Mouse (Mus musculus): Measurements from ENCODE around the gene Olfr430.
"Not testable (repeated sequence)": the region's sequence is repeated elsewhere in the genome, so short reads cannot be mapped to it uniquely, and the experiment has no call there.

Gene Olfr430

DNA sequence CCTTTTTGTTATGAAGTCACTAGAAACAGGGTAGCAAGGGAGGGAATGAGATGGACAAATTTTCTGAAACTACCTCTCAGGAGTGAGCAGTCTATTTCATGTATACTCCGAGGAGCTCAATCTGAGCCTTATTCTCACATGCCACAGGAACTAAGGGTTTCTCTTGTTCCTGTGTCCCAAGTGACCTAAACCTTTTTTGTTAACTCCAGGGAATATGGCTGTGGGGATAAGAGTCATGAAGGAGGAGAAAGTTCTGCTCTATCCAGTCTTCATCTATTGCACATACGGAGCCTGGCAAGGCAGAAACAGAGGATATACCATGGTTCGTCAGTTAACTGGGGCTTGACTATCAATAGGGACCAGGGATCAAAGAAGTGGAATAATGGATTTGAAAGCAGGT, at the start of gene Olfr430:
Gene Olfr430 (plus strand): TSS at position 301 of the 400 bp plus-strand sequence.
- DNase-seq = no peak

DNA sequence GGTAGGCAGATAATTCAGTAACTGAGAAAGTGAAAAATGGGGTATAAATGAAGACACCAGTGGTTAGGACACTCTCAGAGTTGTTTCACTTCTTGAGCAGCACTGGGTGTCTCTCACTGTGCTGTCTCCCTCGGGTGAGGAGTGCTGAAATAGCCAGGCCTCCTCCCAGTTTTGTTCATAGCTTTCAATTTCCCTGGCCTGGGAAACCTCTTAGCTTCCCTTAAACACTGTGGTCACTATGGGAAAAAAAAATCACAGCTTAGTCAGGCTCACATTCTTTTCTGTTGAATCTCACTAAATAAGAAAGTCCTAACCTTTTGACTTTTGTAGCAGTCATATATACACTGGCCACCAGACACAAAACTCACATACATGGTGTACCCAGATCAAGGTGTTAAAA, 34.7 kb upstream of the Olfr430 start, which contains the start of gene Ifi205:
Gene Ifi205 (minus strand): TSS at position 113 of the 400 bp plus-strand sequence.
- DNase-seq = no peak

DNA sequence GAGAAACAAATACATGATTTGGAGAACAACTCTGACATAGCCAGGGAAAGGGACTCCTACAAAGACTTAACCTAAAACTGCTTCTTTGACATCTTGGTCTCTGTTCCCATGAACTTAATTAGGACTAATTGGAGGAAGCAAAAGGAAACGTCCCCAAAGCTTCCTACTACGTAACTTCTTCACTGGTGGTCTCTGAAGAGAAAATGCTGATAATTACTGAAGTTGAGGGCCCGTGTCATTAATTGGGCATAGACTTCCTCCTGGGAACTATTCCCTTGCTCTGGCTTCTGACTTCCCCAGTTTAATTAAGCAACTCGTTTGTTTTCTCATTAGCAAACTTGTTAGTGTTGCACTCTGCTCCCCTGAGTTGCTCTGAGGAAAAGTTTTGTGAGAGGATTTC, 30.6 kb upstream of the Olfr430 start:
- DNase-seq = no peak

DNA sequence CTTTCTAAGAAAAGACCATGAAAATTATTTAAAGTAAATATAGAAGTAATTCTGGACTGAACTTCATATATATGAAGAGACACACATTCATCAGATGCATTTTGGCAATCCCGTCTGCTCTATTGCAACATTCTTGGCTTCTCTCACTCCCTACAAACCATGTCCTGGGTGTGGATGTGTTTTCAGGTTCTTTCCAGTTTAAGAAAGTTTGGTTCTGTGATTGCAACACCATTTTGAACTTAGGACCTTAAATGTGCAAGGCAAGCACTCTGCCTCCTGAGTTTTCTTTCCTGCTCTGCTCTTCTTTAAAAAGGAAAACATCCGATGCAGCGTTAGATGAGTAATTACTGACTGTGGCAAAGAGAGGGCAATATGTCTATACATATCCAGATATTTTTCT, 27.9 kb upstream of the Olfr430 start:
- DNase-seq = no peak

DNA sequence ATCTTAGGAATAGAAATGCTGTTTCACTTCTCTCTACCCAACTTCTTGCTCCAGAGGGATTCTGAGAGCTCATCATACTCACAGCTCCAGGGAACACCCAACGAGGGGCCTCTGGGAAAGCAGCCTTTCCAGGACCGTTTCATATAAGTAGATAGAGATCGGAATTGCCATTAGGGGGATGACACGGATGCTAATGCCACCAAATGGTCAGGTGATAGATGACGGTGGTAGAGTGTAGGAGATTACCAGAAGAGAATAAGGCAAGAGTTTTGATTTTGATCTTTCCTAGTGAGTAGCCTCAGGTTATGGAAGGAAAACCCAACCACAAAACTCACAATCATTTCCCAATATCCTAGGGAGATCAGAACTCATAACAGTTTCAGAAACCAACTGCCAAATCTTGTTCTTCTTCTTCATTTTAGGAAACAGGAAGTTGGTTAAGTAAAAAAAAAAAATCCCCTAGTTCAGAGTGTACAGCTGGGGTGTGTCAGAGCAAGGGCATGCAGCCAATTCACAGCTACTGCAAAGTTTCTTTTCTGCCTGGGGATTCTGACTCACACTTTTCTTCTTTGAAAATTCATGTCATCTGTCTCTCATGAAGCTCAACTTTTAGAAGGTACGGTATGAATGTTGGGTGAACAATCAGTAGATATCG, 25.8 kb upstream of the Olfr430 start, which contains the start of gene Olfr433:
Gene Olfr433 (plus strand): TSS at position 183 of the 655 bp plus-strand sequence.
- peak; percentile 78 for DNase-seq

DNA sequence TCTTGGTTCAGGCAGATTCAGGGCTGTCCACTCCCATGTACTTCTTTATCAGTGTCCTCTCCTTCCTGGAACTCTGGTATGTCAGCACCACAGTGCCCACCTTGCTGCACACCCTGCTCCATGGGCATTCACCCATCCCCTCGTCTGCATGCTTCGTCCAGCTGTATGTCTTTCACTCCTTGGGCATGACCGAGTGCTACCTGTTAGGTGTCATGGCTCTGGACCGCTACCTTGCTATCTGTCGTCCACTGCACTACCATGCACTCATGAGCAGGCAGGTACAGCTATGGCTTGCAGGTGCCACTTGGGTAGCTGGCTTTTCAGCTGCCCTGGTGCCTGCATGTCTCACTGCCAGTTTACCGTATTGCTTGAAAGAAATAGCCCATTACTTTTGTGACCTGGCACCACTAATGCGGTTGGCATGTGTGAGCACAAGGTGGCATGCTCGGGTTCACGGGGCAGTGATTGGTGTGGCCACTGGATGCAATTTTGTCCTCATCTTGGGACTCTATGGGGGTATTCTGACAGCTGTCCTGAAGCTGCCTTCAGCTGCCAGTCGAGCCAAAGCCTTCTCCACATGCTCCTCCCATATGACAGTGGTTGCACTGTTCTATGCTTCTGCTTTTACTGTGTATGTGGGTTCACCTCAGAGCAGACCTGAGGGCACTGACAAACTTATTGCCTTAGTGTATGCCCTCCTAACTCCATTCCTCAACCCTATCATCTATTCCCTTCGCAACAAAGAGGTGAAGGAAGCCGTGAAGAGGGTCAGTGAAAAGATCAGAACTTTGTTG, 24.1 kb upstream of the Olfr430 start:
- DNase-seq = not testable (repeated sequence)

DNA sequence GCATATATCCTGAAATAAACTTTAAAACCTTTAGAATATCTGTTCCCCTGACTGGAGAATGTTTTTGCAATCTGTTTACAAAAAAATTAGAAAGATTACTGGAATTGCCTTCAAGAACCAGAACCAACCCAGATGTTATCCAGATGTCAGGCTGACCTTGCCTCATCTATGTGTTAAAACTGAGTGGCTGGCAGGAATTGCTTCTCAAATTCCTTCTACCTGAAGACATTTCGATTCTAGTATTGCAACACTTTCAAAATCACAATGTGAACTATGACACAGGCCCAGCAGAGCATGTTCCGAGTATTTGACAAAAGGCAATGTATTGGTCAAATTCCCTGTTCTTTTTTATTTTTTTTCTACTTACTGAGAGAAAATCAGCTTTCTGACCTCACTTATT, 22.0 kb upstream of the Olfr430 start:
- DNase-seq = no peak

DNA sequence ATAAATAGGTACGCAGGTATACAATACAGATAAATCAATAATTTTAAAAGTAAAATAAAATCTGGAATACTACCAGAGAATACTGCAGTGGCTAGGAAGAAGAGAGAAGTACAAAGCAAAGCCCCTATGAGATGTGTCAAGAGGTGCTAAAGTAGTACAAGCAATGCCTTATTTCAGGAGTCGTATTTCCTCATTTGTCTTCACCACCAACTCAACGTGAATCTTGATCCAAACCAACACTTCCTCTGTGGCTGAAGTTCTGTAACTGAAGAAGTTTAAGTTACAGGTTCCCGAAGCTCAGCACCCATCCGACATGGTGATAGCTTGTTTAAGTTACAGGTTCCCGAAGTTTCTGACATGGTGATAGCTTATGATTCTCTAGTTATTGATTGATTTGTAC, 18.2 kb upstream of the Olfr430 start:
- DNase-seq = not testable (repeated sequence)

DNA sequence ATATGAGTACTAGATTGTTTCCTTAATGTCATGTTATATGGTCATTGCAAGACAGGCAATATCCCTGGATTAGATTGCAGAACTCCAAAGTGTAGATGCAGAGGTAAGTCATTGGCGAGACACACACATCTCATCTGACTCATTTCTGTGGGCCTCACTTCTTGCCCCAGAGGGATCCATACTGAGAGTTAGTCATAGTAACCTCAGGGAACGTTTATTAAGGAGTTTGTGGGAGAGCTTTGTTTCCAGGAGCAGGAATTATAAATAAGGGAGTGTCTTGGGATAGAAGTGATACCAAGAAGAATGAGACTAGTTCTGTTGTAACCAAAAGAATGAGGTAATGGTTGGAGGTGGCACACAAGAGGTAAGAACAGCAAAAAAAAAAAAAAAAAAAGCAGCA, 17.5 kb upstream of the Olfr430 start, which contains the start of gene Olfr432:
Gene Olfr432 (plus strand): TSS at position 313 of the 400 bp plus-strand sequence.
- DNase-seq = no peak

DNA sequence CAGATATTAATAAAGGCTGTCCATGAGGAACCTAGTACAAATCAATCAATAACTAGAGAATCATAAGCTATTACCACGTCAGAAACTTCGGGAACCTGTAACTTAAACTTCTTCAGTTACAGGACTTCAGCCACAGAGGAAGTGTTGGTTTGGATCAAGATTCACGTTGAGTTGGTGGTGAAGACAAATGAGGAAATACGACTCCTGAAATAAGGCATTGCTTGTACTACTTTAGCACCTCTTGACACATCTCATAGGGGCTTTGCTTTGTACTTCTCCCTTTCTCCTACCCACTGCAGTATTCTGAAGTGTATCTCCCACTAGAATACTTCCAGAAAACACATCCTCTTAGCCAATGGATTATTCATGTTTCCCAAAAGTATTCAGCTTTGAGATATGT, 17.0 kb upstream of the Olfr430 start:
- not testable (repeated sequence) for DNase-seq

DNA sequence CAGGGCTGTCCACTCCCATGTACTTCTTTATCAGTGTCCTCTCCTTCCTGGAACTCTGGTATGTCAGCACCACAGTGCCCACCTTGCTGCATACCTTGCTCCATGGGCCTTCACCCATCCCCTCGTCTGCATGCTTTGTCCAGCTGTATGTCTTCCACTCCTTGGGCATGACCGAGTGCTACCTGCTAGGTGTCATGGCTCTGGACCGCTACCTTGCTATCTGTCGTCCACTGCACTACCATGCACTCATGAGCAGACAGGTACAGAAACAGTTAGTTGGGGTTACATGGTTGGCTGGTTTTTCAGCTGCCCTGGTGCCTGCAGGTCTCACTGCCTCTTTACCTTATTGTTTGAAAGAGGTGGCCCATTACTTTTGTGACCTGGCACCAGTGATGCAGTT, 15.9 kb upstream of the Olfr430 start:
- no peak for DNase-seq

DNA sequence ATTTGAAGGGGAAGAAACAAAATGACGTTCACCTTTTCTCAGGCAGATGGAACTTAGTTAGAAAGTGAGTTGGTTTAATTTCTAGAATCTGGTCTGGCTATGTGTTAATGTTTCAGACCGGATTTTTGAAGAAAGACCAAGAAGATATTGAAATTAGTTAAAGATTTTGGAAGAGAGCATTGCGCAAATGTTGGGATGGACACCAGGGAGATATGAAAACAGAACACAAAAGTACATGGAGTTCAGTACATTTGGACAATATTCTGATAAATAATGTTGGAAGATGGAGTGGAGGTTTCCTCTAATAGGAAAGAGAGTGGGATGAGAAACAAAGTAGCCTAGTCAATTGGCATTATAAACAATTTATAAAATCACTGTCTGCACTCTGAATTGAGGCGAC, 14.9 kb upstream of the Olfr430 start:
- DNase-seq = no peak

DNA sequence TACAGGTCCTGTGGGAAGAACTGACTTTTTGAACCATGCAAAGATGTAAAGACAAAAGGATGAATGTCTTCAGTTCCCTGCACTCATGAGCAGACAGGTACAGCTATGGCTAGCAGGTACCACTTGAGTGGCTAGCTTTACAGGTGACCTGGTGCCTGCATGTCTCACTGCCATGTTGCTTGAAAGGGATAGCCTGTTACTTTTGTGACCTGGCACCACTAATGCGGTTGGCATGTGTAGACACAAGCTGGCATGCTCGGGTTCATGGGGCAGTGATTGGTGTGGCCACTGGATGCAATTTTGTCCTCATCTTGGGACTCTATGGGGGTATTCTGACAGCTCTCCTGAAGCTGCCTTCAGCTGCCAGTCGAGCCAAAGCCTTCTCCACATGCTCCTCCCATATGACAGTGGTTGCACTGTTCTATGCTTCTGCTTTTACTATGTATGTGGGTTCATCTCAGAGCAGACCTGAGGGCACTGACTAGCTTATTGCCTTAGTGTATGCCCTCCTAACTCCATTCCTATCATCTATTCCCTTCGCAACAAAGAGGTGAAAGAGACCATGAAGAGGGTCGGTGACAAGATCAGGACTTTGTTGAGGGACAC, 14.4 kb upstream of the Olfr430 start:
- no peak for DNase-seq

DNA sequence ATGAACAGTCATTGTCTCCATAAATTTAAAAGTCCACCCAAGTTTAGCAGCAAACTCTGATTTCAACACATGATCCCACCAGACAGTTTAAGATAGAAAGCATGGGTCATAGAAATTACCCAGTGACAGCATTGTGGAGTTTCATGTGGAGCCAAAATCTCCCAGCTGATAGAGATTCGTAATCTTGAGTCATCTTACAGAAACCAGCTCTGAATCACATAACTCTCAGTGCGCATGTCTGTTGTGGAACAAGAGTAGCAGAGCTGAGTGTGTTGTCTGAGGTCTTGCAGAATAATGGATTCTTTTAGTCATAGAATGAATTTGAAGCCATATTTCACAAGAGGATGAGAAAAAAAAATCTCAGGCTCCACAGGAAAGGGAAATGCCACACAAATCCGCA, 13.4 kb upstream of the Olfr430 start:
- DNase-seq = no peak

DNA sequence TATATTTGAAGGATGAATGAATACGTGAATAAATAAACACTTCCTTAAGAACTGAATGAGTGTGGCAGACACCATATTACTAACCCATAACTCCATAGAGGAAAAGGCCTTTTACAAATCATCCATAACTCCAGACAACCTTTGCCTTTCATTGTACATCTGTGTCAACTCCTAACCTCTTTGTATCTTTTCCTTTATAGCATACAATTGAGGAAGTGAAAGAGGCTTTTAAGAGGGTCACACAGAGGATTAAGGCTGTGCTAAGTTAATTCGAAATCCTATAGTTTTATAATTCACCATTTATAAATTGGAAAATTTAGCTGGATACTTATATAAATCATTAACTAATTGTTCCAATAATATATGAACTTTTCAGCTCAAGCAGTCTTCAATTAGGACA, 11.2 kb upstream of the Olfr430 start:
- DNase-seq = no peak

DNA sequence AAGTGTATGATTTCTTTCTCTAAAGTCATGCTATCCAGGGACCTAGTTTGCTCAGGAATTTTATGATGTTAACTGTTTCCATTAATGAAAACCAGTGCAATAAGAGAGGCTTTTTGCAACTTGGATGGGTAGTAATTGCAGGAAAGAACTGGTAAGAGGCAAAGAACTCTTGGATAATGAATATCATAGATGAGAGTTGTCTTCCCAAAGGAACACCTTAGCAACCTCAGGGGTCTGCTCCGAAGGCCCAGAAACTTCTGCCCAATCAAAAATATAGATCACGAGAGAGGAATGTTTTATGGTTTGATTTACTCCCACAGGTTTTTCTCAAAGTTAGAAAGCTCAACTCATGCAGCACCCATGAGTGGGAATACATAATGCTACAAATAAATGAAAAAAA, 17.6 kb downstream of the Olfr430 start, which contains the start of gene Olfr429:
Gene Olfr429 (plus strand): TSS at position 301 of the 400 bp plus-strand sequence.
- DNase-seq = no peak

DNA sequence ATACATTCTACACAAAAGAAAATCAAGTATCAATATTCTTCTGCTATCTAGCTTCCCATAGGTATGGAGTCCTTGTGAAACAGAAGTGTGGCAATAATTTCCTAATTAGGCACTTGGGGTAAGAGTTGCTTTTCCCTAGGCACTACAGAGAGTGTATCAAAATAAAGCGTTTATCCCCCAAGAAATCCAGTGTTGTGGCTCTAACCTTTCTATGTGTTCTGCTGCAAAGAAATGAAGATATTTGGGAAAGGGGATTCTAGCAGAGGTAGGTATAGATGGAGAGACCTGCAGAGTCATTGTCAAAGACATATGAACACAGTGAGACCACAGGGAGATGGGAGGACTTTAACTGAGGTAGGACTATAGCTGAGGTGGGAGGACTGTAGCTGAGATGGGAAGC, 30.2 kb downstream of the Olfr430 start, which contains the start of gene Olfr427:
Gene Olfr427 (plus strand): TSS at position 301 of the 400 bp plus-strand sequence.
- no peak for DNase-seq

DNA sequence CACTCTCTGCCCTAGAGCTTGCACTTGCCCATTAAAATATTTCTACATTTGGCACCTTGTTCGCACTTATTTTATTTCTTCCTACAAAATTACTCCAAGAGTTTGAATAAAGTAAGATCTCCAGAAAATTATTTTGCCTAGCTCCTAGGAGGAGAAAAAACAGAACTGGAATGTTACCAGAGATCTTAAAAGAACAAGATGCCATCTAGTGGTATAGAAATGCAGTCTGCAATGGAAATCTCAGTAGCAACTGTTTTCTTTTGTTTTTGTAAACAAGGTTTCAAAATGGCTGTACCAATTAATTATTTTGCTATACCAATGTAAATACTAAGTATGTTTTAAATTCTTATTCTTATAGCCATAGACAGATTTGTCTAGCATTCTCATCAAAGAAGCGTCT, 37.3 kb downstream of the Olfr430 start:
- no peak for DNase-seq

DNA sequence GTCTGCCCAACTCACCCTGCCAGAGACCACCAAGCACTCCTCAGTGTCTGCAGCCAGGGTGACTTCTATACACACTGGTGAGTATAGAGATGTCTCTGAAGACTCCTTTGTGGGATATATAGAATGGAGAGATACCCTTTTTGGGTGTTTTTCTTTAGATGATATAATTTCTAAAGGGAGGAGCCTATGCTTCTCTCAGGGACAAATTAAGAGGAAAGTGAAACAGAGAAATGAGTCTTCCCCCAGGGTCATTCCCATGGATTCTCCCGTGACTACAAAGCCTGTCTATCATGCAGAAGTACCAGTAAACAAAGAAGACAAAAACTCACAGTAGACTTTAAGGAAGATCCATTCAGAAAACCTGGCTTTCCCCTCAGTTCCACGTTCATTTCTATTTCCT, 54.7 kb downstream of the Olfr430 start, which contains the start of gene Olfr231:
Gene Olfr231 (minus strand): TSS at position 101 of the 400 bp plus-strand sequence.
- DNase-seq = no peak

Measured in lung, postnatal 10 days (tissue).